ENCODE assay signal across 9 mouse cellular contexts in genomic region chr3:142620956-142621562, GRCm38 (mm10). TPM values are rescaled to one million over a fixed set of nuclear protein-coding genes. Genes with fewer than 3 reads are reported as not detected.
A peak's percentile ranks its signal among the peaks of the same experiment; 100 is the strongest.
DNase-seq lines count a peak whose midpoint lies in the region; ATAC-seq and TF ChIP-seq lines count a peak whose summit lies in the region.
"Had no signal": no experiment of that assay in that cellular context is flagged by ENCODE, and none has a peak within 500 bp of the region (broad histone marks: within the 10 kb centered on the region; RNA-seq: fewer than 3 reads in every experiment).

No protein-coding gene starts in this region.

- H3K4me2 ChIP-seq in kidney, postnatal 0 days (ENCODE audit: low read length): peak overlapping the region; percentile 51
- H3K4me2 ChIP-seq in intestine, embryonic 16.5 days (ENCODE audit: low read depth, low read length): peak overlapping the region; percentile 45
- no peak overlapping the region for H3K4me2 ChIP-seq in hindbrain, embryonic 13.5 days
- H3K4me2 ChIP-seq: neural tube, embryonic 12.5 days had no signal

- no peaks in the 10 kb centered on the region for H3K9me3 ChIP-seq in kidney, postnatal 0 days (replicated peaks; ENCODE audit: low read length)
- H3K9me3 ChIP-seq in intestine, embryonic 16.5 days (ENCODE audit: control insufficient read depth, low read length): no peaks in the 10 kb centered on the region
- no peaks in the 10 kb centered on the region for H3K9me3 ChIP-seq in hindbrain, embryonic 13.5 days
- H3K9me3 ChIP-seq: neural tube, embryonic 12.5 days had no signal

- H3K4me3 ChIP-seq in kidney, postnatal 0 days (replicated peaks; ENCODE audit: low read depth, low read length): peak overlapping the region; percentile 24; the same call in 1 of the 2 replicates
- H3K4me3 ChIP-seq in intestine, embryonic 16.5 days (ENCODE audit: low read length): peak overlapping the region; percentile 35
- no peak overlapping the region for H3K4me3 ChIP-seq in hindbrain, embryonic 13.5 days
- H3K4me3 ChIP-seq: neural tube, embryonic 12.5 days had no signal

- no peaks in the 10 kb centered on the region for H3K27me3 ChIP-seq in kidney, postnatal 0 days (ENCODE audit: insufficient read depth, low read length)
- no peaks in the 10 kb centered on the region for H3K27me3 ChIP-seq in intestine, embryonic 16.5 days (replicated peaks; ENCODE audit: control insufficient read depth, insufficient read depth, low read length)
- no peaks in the 10 kb centered on the region for H3K27me3 ChIP-seq in hindbrain, embryonic 13.5 days
- H3K27me3 ChIP-seq: neural tube, embryonic 12.5 days had no signal

- DNase-seq in kidney, postnatal 0 days (ENCODE audit: low spot score): peak; percentile 50
- no peak for DNase-seq in kidney, postnatal 14 days
- peak; percentile 42 for DNase-seq in ZHBTc4 (ENCODE audit: low read depth, low spot score)
- peak; percentile 6 for DNase-seq in retina, postnatal 1 day
- no peak for DNase-seq in cerebellum, postnatal 25 days
- DNase-seq in gastrocnemius, postnatal 4 days (ENCODE audit: low spot score in 2 of 2): no peak

- H3K9ac ChIP-seq in kidney, postnatal 0 days (ENCODE audit: low read depth, low read length): no peak overlapping the region
- no peak overlapping the region for H3K9ac ChIP-seq in intestine, embryonic 16.5 days (ENCODE audit: low read depth, low read length)
- H3K9ac ChIP-seq in hindbrain, embryonic 13.5 days: no peak overlapping the region
- H3K9ac ChIP-seq: neural tube, embryonic 12.5 days had no signal

- no peak for ATAC-seq in kidney, postnatal 0 days (replicated peaks; ENCODE audit: low FRiP score, low read depth)
- no peak; the same call in 1 of the 2 replicates for ATAC-seq in intestine, embryonic 16.5 days
- ATAC-seq in hindbrain, embryonic 13.5 days (ENCODE audit: low FRiP score): no peak

- H3K4me1 ChIP-seq in kidney, postnatal 0 days (replicated peaks; ENCODE audit: insufficient read depth, low read length): 0 out of 2 replicates have a peak, but pooled peaks cover 5% of the 10 kb centered on the region
- 0 out of 2 replicates have a peak, but pooled peaks cover 2% of the 10 kb centered on the region for H3K4me1 ChIP-seq in intestine, embryonic 16.5 days (ENCODE audit: control insufficient read depth, insufficient read depth, low read length)
- no peaks in the 10 kb centered on the region for H3K4me1 ChIP-seq in hindbrain, embryonic 13.5 days (replicated peaks)
- H3K4me1 ChIP-seq: neural tube, embryonic 12.5 days had no signal

- WGBS in kidney, postnatal 0 days: 46% methylated on average over 3 of the region's 3 CpGs
- 50% methylated on average over 3 of the region's 3 CpGs for WGBS in intestine, embryonic 16.5 days
- 57% methylated on average over 3 of the region's 3 CpGs for WGBS in hindbrain, embryonic 13.5 days

- TF ChIP-seq CTCF in kidney, postnatal 0 days (IDR thresholded peaks at IDR 0.05; ENCODE audit: low read depth): peak; percentile 57; the same call in 1 of the 2 replicates

- H3K36me3 ChIP-seq in kidney, postnatal 0 days (ENCODE audit: insufficient read depth, low read length): no peaks in the 10 kb centered on the region
- H3K36me3 ChIP-seq in intestine, embryonic 16.5 days (ENCODE audit: control insufficient read depth, insufficient read depth, low read length): no peaks in the 10 kb centered on the region
- no peaks in the 10 kb centered on the region for H3K36me3 ChIP-seq in hindbrain, embryonic 13.5 days
- H3K36me3 ChIP-seq: neural tube, embryonic 12.5 days had no signal

- H3K27ac ChIP-seq in kidney, postnatal 0 days: peak overlapping the region; percentile 25
- 0 out of 2 replicates have a peak overlapping the region, but pooled peaks have one; percentile 9 for H3K27ac ChIP-seq in intestine, embryonic 16.5 days (ENCODE audit: low read length)
- no peak overlapping the region for H3K27ac ChIP-seq in hindbrain, embryonic 13.5 days
- H3K27ac ChIP-seq: neural tube, embryonic 12.5 days had no signal

RNA-seq across cellular contexts. Expression of gene Gbp2, which starts 0.7 kb away (rescaled TPM):
- 2.0 and 2.3 TPM in 2 replicates for polyA plus RNA-seq in kidney, postnatal 0 days (2015; fragmentation: Nextera tagmentation; extraction: Ambion mirVana)
- 3.7 and 4.0 TPM in 2 replicates for polyA plus RNA-seq in intestine, embryonic 16.5 days (2015; fragmentation: Nextera tagmentation; extraction: Ambion mirVana)
- 1 to 10 TPM; 3.8 to 4.0 TPM for total RNA-seq in gastrocnemius, postnatal 4 days (2021)
- 0.35 and 0.60 TPM in 2 replicates for polyA plus RNA-seq in hindbrain, embryonic 13.5 days (2015; fragmentation: Nextera tagmentation; extraction: Ambion mirVana)

RNA-seq across cellular contexts. Expression of gene Gbp2b, which starts 26.4 kb away (rescaled TPM):
- polyA plus RNA-seq in kidney, postnatal 0 days (2015; fragmentation: Nextera tagmentation; extraction: Ambion mirVana): 0.04 TPM in 1 of 2 replicates, not detected in the other
- polyA plus RNA-seq in intestine, embryonic 16.5 days (2015; fragmentation: Nextera tagmentation; extraction: Ambion mirVana): 0.61 and 1.0 TPM in 2 replicates
- total RNA-seq in gastrocnemius, postnatal 4 days (2021): under 1 TPM in 1 of 2 experiments, not detected in 1; 0.08 TPM
- polyA plus RNA-seq in hindbrain, embryonic 13.5 days (2015; fragmentation: Nextera tagmentation; extraction: Ambion mirVana): not detected in 2 replicates
- polyA plus RNA-seq: neural tube, embryonic 12.5 days had no signal

Comparison
In these comparisons a context has a peak if more than half of its experiments do, and no peak if none do; other contexts are left out.
1. DNase-seq: peak in kidney, postnatal 0 days (single experiment), ZHBTc4 (single experiment) and retina, postnatal 1 day (single experiment); none in kidney, postnatal 14 days (single experiment), cerebellum, postnatal 25 days (0 of 2) and gastrocnemius, postnatal 4 days (0 of 2).